Mouse (Mus musculus) ES-E14 (cell line): ENCODE data around the gene Igdcc3.

Source experiments
- CHD2 ChIP-seq: IDR thresholded peaks from 2 replicates; pipeline ENCODE4 v1.6.1; 2014; ENCODE audit warnings: mild to moderate bottlenecking, low read depth, low read length, inconsistent platforms
- MAFK ChIP-seq: IDR thresholded peaks from 2 replicates; pipeline ENCODE4 v1.6.1; 2014; ENCODE audit warnings: mild to moderate bottlenecking, low read depth, low read length, inconsistent platforms; ENCODE audit not compliant: insufficient read depth

DNA sequence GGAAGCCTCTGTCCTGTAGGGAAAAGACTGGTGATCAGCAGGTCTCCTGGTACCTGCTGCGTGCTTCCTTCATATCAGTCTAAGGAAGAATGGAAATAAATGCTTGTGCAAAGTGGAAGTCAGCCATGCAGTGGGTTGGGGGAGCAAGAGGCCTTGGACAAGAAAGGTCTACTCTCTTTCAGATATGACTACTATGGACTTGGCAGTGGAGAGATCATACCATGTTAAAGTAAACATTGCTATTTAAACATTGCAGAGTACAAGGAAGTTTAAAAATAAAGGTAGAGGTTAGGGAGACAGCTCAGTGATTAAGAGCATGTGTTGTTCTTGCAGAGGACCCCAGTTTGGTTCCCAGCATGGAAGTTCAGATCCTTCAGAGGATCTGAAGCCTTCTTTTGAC, 33.1 kb upstream of the Igdcc3 start:
- TF ChIP-seq CHD2 (no peak), MAFK (no peak)
